Mouse (Mus musculus) stomach, postnatal 0 days (tissue): ENCODE results near the gene Zfp503. TPM values are rescaled to one million over a fixed set of nuclear protein-coding genes. Genes with fewer than 3 reads are reported as not detected.
A peak's percentile ranks its signal among the peaks of the same experiment; 100 is the strongest.

Source experiments
- ATAC-seq: fragments of 200-750 bp; cut with Nextera tagmentation; 2 replicates; pipeline ENCODE4 v1.8.0; 2017; ENCODE audit not compliant: low FRiP score, low TSS enrichment
- DNase-seq: peaks from one replicate; pipeline ENCODE4 v3.0.0-alpha.2; 2016; ENCODE audit warnings: low spot score
- H3K27ac ChIP-seq: fragments of 300-500 bp; sonication (generic); replicated peaks from 2 replicates; pipeline ENCODE4 v1.5.1; 2014; ENCODE audit warnings: mild to moderate bottlenecking, control low read depth
- H3K27me3 ChIP-seq: fragments of 300-500 bp; sonication (generic); 2 replicates; pipeline ENCODE4 v1.6.1; 2014; ENCODE audit warnings: low read length; ENCODE audit not compliant: control insufficient read depth, insufficient read depth
- H3K36me3 ChIP-seq: fragments of 300-500 bp; sonication (generic); 2 replicates; pipeline ENCODE4 v1.6.1; 2014; ENCODE audit warnings: low read length, mixed read lengths; ENCODE audit not compliant: control insufficient read depth, insufficient read depth
- H3K4me1 ChIP-seq: fragments of 300-500 bp; sonication (generic); replicated peaks from 2 replicates; pipeline ENCODE4 v1.6.1; 2014; ENCODE audit warnings: antibody characterized with exemption; ENCODE audit not compliant: control insufficient read depth, insufficient read depth
- H3K4me2 ChIP-seq: fragments of 300-500 bp; sonication (generic); replicated peaks from 2 replicates; pipeline ENCODE4 v1.6.1; 2014; ENCODE audit warnings: low read depth, mild to moderate bottlenecking, control low read depth, moderate library complexity
- H3K4me3 ChIP-seq: fragments of 300-500 bp; sonication (generic); 2 replicates; pipeline ENCODE4 v1.5.1; 2014; ENCODE audit warnings: low read depth, low read length, control low read depth
- H3K9ac ChIP-seq: fragments of 300-500 bp; sonication (generic); 2 replicates; pipeline ENCODE4 v1.6.1; 2014; ENCODE audit warnings: mild to moderate bottlenecking, low read length, control low read depth, mixed read lengths
- H3K9me3 ChIP-seq: fragments of 300-500 bp; sonication (generic); 2 replicates; pipeline ENCODE4 v1.6.1; 2016; ENCODE audit warnings: low read length; ENCODE audit not compliant: control insufficient read depth
- CTCF ChIP-seq: IDR thresholded peaks from 2 replicates; pipeline ENCODE4 v1.5.1; 2016; ENCODE audit warnings: antibody characterized with exemption, low read depth, mild to moderate bottlenecking, moderate library complexity
- EP300 ChIP-seq: optimal IDR thresholded peaks from 2 replicates; pipeline ENCODE3; 2016; ENCODE audit warnings: antibody characterized with exemption
- WGBS: fragments of 180-500 bp; shearing (Covaris S2); extraction: QIAGEN DNeasy Blood & Tissue Kit; methylation state at CpG from one replicate; pipeline ENCODE4 v1.1.7; 2014; 5-methylcytosine and 5-hydroxymethylcytosine counted together
- microRNA-seq: library from miRNA; unstranded; fragments of <30 nt; microRNA quantifications from one replicate; pipeline ENCODE4, GENCODE M21; 2016
- polyA plus RNA-seq: library from polyadenylated mRNA; unstranded; fragments of >200 nt; fragmentation: Nextera tagmentation; extraction: Ambion mirVana; gene quantifications from 2 replicates; pipeline ENCODE4 v1.2.1, GENCODE M21; 2015

The Zfp503 gene
- polyA plus RNA-seq, 1 experiment from 2014 or later: 11.3 TPM

GRCm38 (mm10) chr14:21952541-21952940, 36.9 kb downstream of the Zfp503 start:
- Histone ChIP-seq H3K36me3 (no peaks in the 10 kb centered on the region), H3K4me3 (no peak overlapping the region), H3K9me3 (no peaks in the 10 kb centered on the region), H3K27me3 (no peaks in the 10 kb centered on the region), H3K9ac (no peak overlapping the region), H3K4me2 (no peak overlapping the region), H3K27ac (no peak overlapping the region), H3K4me1 (no peaks in the 10 kb centered on the region)
- no peak for DNase-seq
- 76% methylated on average over 7 of the region's 7 CpGs for WGBS
- 0 out of 2 replicates have a peak, but pooled peaks have one; percentile 2 for ATAC-seq
- TF ChIP-seq EP300 (no peak), CTCF (no peak)

- Histone ChIP-seq H3K9me3 (no peaks in the 10 kb centered on the region), H3K27me3 (no peaks in the 10 kb centered on the region), H3K36me3 (no peaks in the 10 kb centered on the region), H3K27ac (no peak overlapping the region), H3K4me2 (no peak overlapping the region), H3K4me1 (no peaks in the 10 kb centered on the region), H3K9ac (no peak overlapping the region), H3K4me3 (no peak overlapping the region)
- TF ChIP-seq CTCF: no peak
- no peak for TF ChIP-seq EP300
- ATAC-seq (no peak), DNase-seq (no peak)
- WGBS: 65% methylated on average over 10 of the region's 10 CpGs
Measured at GRCm38 (mm10) chr14:21951896-21952523, 37.4 kb downstream of the Zfp503 start.

- 73% methylated on average over 9 of the region's 9 CpGs for WGBS
- DNase-seq (no peak), ATAC-seq (no peak)
- H3K9ac ChIP-seq: no peak overlapping the region
- no peak overlapping the region for H3K4me2 ChIP-seq
- TF ChIP-seq EP300 (no peak), CTCF (no peak)
- H3K27me3 ChIP-seq: no peaks in the 10 kb centered on the region
- H3K9me3 ChIP-seq: no peaks in the 10 kb centered on the region
- H3K4me3 ChIP-seq: no peak overlapping the region
- no peaks in the 10 kb centered on the region for H3K36me3 ChIP-seq
- no peaks in the 10 kb centered on the region for H3K4me1 ChIP-seq
- no peak overlapping the region for H3K27ac ChIP-seq
Measured at GRCm38 (mm10) chr14:21944946-21945345, 44.5 kb downstream of the Zfp503 start.

- Histone ChIP-seq H3K9me3 (no peaks in the 10 kb centered on the region), H3K27me3 (no peaks in the 10 kb centered on the region), H3K4me2 (no peak overlapping the region), H3K4me3 (no peak overlapping the region), H3K36me3 (no peaks in the 10 kb centered on the region), H3K9ac (no peak overlapping the region), H3K4me1 (no peaks in the 10 kb centered on the region), H3K27ac (no peak overlapping the region)
- TF ChIP-seq CTCF (no peak), EP300 (no peak)
- WGBS: 57% methylated on average over 2 of the region's 2 CpGs
- no peak for ATAC-seq
- DNase-seq: no peak
Measured at GRCm38 (mm10) chr14:21941581-21941980, 47.8 kb downstream of the Zfp503 start.

GRCm38 (mm10) chr14:21937116-21937515, 52.3 kb downstream of the Zfp503 start:
- no peak overlapping the region for H3K4me3 ChIP-seq
- H3K4me2 ChIP-seq: no peak overlapping the region
- H3K27me3 ChIP-seq: no peaks in the 10 kb centered on the region
- TF ChIP-seq EP300: no peak
- no peak for TF ChIP-seq CTCF
- H3K27ac ChIP-seq: no peak overlapping the region
- DNase-seq (no peak), ATAC-seq (no peak)
- H3K4me1 ChIP-seq: no peaks in the 10 kb centered on the region
- 83% methylated on average over 2 of the region's 2 CpGs for WGBS
- no peaks in the 10 kb centered on the region for H3K9me3 ChIP-seq
- H3K36me3 ChIP-seq: no peaks in the 10 kb centered on the region
- no peak overlapping the region for H3K9ac ChIP-seq

GRCm38 (mm10) chr14:21936102-21936630, 53.2 kb downstream of the Zfp503 start:
- no peak for ATAC-seq
- Histone ChIP-seq H3K4me3 (no peak overlapping the region), H3K9ac (no peak overlapping the region), H3K27ac (no peak overlapping the region), H3K9me3 (no peaks in the 10 kb centered on the region), H3K27me3 (no peaks in the 10 kb centered on the region), H3K36me3 (no peaks in the 10 kb centered on the region), H3K4me1 (no peaks in the 10 kb centered on the region), H3K4me2 (no peak overlapping the region)
- 74% methylated on average over 6 of the region's 6 CpGs for WGBS
- no peak for TF ChIP-seq EP300
- no peak for TF ChIP-seq CTCF
- no peak for DNase-seq

Small RNA genes within 50 kb of the gene (microRNA-seq; reads per million reads assigned to microRNA genes)
- gene Gm27532: not detected

Other genes with a start within 250 kb of the Zfp503 start
- 15.3 and 15.9 TPM in 2 replicates for gene Samd8, start 239.1 kb downstream of the Zfp503 start, polyA plus RNA-seq
- gene Dusp13, start 238.4 kb downstream of the Zfp503 start, polyA plus RNA-seq: 1.9 and 2.5 TPM in 2 replicates
- gene Vdac2, start 164.4 kb downstream of the Zfp503 start, polyA plus RNA-seq: 276 and 279 TPM in 2 replicates
- 39.2 and 45.8 TPM in 2 replicates for gene Comtd1, start 140.6 kb downstream of the Zfp503 start, polyA plus RNA-seq
- 0.39 and 0.46 TPM in 2 replicates for gene Lrmda, start 30.1 kb upstream of the Zfp503 start, polyA plus RNA-seq